ENCODE assay signal across 9 mouse cellular contexts in genomic region chr12:57548352-57548980, GRCm38 (mm10). TPM values are rescaled to one million over a fixed set of nuclear protein-coding genes. Genes with fewer than 3 reads are reported as not detected.
A peak's percentile ranks its signal among the peaks of the same experiment; 100 is the strongest.
DNase-seq lines count a peak whose midpoint lies in the region; ATAC-seq lines count a peak whose summit lies in the region.
"Had no signal": no experiment of that assay in that cellular context is flagged by ENCODE, and none has a peak within 500 bp of the region (broad histone marks: within the 10 kb centered on the region; RNA-seq: fewer than 3 reads in every experiment).

No protein-coding gene starts in this region.

- H3K9me3 ChIP-seq in hindbrain, embryonic 10.5 days, result no peaks in the 10 kb centered on the region
- no peaks in the 10 kb centered on the region for H3K9me3 ChIP-seq in hindbrain, embryonic 14.5 days (ENCODE audit: control insufficient read depth, low read length)
- H3K9me3 ChIP-seq in midbrain, embryonic 13.5 days, result no peaks in the 10 kb centered on the region

- no peak overlapping the region for H3K9ac ChIP-seq in hindbrain, embryonic 14.5 days
- no peak overlapping the region for H3K9ac ChIP-seq in midbrain, embryonic 13.5 days (replicated peaks)

- H3K4me3 ChIP-seq in hindbrain, embryonic 10.5 days, result no peak overlapping the region
- H3K4me3 ChIP-seq in hindbrain, embryonic 14.5 days (replicated peaks; ENCODE audit: low read length), result no peak overlapping the region
- peak overlapping the region; percentile 6; the same call in 1 of the 2 replicates for H3K4me3 ChIP-seq in midbrain, embryonic 13.5 days (replicated peaks)

- ATAC-seq in hindbrain, embryonic 14.5 days (ENCODE audit: low FRiP score), result no peak
- no peak for ATAC-seq in midbrain, embryonic 13.5 days

- no peak overlapping the region for H3K4me2 ChIP-seq in hindbrain, embryonic 14.5 days (replicated peaks)
- H3K4me2 ChIP-seq in midbrain, embryonic 13.5 days (replicated peaks), result 0 out of 2 replicates have a peak overlapping the region, but pooled peaks have one; percentile 3

- peaks cover 100% of the 10 kb centered on the region for H3K27me3 ChIP-seq in hindbrain, embryonic 10.5 days (ENCODE audit: insufficient read depth, poor library complexity, severe bottlenecking)
- peaks cover 96% of the 10 kb centered on the region for H3K27me3 ChIP-seq in hindbrain, embryonic 14.5 days (ENCODE audit: control insufficient read depth, insufficient read depth, low read length)
- H3K27me3 ChIP-seq in midbrain, embryonic 13.5 days, result peaks cover 100% of the 10 kb centered on the region

- H3K27ac ChIP-seq in hindbrain, embryonic 10.5 days, result no peak overlapping the region
- H3K27ac ChIP-seq in hindbrain, embryonic 14.5 days, result no peak overlapping the region
- no peak overlapping the region for H3K27ac ChIP-seq in midbrain, embryonic 13.5 days

- peaks cover 46% of the 10 kb centered on the region for H3K4me1 ChIP-seq in hindbrain, embryonic 10.5 days (replicated peaks)
- H3K4me1 ChIP-seq in hindbrain, embryonic 14.5 days (replicated peaks; ENCODE audit: control insufficient read depth, insufficient read depth, low read length), result no peaks in the 10 kb centered on the region; the same call in 1 of the 2 replicates
- peaks cover 21% of the 10 kb centered on the region for H3K4me1 ChIP-seq in midbrain, embryonic 13.5 days (replicated peaks)

- WGBS in hindbrain, embryonic 10.5 days, result under 1% methylated on average over 20 of the region's 20 CpGs
- 1% methylated on average over 20 of the region's 20 CpGs for WGBS in hindbrain, embryonic 14.5 days
- WGBS in large intestine, adult 2 months, result 4% methylated on average over 20 of the region's 20 CpGs
- WGBS in midbrain, embryonic 13.5 days, result under 1% methylated on average over 20 of the region's 20 CpGs

- peak; percentile 72 for DNase-seq in hindbrain, embryonic 10.5 days (ENCODE audit: low spot score)
- DNase-seq in hindbrain, embryonic 14.5 days (ENCODE audit: low spot score), result no peak
- DNase-seq in embryo, embryonic 11 days, result peak; percentile 76
- peak; percentile 57 for DNase-seq in large intestine, adult 2 months (ENCODE audit: low read depth, low spot score)
- no peak for DNase-seq in gastrocnemius, adult 18-20 months (ENCODE audit: low spot score)
- no peak for DNase-seq in frontal cortex, adult 2 months (ENCODE audit: extremely low spot score in 1 of 2, low spot score in 1 of 2)
- DNase-seq in layer of hippocampus, adult 8-10 months (ENCODE audit: low spot score in 2 of 2), result no peak
- DNase-seq: layer of hippocampus, adult 9-11 months had no signal

- H3K36me3 ChIP-seq in hindbrain, embryonic 10.5 days, result no peaks in the 10 kb centered on the region
- H3K36me3 ChIP-seq in hindbrain, embryonic 14.5 days (replicated peaks; ENCODE audit: control insufficient read depth, insufficient read depth), result no peaks in the 10 kb centered on the region
- H3K36me3 ChIP-seq in midbrain, embryonic 13.5 days, result no peaks in the 10 kb centered on the region

RNA-seq across cellular contexts. Expression of gene Foxa1, which starts 1.8 kb away (rescaled TPM):
- polyA plus RNA-seq in hindbrain, embryonic 10.5 days (2016; fragmentation: Nextera tagmentation; extraction: Ambion mirVana), result 1.2 and 1.6 TPM in 2 replicates
- 1.1 and 1.2 TPM in 2 replicates for polyA plus RNA-seq in hindbrain, embryonic 14.5 days (2014; fragmentation: Nextera tagmentation; extraction: Ambion mirVana)
- 10.7 and 11.2 TPM in 2 replicates for polyA plus RNA-seq in large intestine, adult 2 months (2012; rRNA removed)
- polyA plus RNA-seq in midbrain, embryonic 13.5 days (2015; fragmentation: Nextera tagmentation; extraction: Ambion mirVana), result 3.0 and 3.8 TPM in 2 replicates
- total RNA-seq in gastrocnemius, adult 18-20 months (2021), result not detected
- polyA plus RNA-seq in frontal cortex, adult 2 months (2012; rRNA removed), result not detected in 2 replicates
- total RNA-seq in layer of hippocampus, adult 8-10 months (2022), result not detected

RNA-seq across cellular contexts. Expression of gene Ttc6, which starts 15.4 kb away (rescaled TPM):
- polyA plus RNA-seq in hindbrain, embryonic 10.5 days (2016; fragmentation: Nextera tagmentation; extraction: Ambion mirVana), result 0.58 and 0.59 TPM in 2 replicates
- polyA plus RNA-seq in hindbrain, embryonic 14.5 days (2014; fragmentation: Nextera tagmentation; extraction: Ambion mirVana), result 0.96 and 1.6 TPM in 2 replicates
- polyA plus RNA-seq in large intestine, adult 2 months (2012; rRNA removed), result 0.33 and 0.71 TPM in 2 replicates
- 1.8 and 2.6 TPM in 2 replicates for polyA plus RNA-seq in midbrain, embryonic 13.5 days (2015; fragmentation: Nextera tagmentation; extraction: Ambion mirVana)
- not detected for total RNA-seq in gastrocnemius, adult 18-20 months (2021)
- 0.02 and 0.06 TPM in 2 replicates for polyA plus RNA-seq in frontal cortex, adult 2 months (2012; rRNA removed)
- under 1 TPM in 3 of 4 experiments, not detected in 1; 0.08 to 0.41 (median 0.25) TPM for total RNA-seq in layer of hippocampus, adult 8-10 months (2022)

Comparison
In these comparisons a context has a peak if more than half of its experiments do, and no peak if none do; other contexts are left out.
1. DNase-seq: peak in hindbrain, embryonic 10.5 days (single experiment), embryo, embryonic 11 days (single experiment) and large intestine, adult 2 months (single experiment); none in hindbrain, embryonic 14.5 days (single experiment), gastrocnemius, adult 18-20 months (single experiment), frontal cortex, adult 2 months (0 of 2) and layer of hippocampus, adult 8-10 months (0 of 2).